Mouse (Mus musculus): ENCODE data around the gene Dbi. TPM values are rescaled to one million over a fixed set of nuclear protein-coding genes. Genes with fewer than 3 reads are reported as not detected.
A peak's percentile ranks its signal among the peaks of the same experiment; 100 is the strongest.

Gene Dbi
- 764 and 766 TPM in 2 replicates for polyA plus RNA-seq (2016; fragmentation: Nextera tagmentation; extraction: Ambion mirVana)

- WGBS, result 2% methylated on average over 52 of the region's 52 CpGs
- DNase-seq (ENCODE audit: low spot score), result peak; percentile 98
- Histone ChIP-seq H3K4me3 (peak within 1 kb of the TSS; percentile 63), H3K9me3 (no peaks in the 10 kb centered on the region), H3K36me3 (peaks cover 31% of the 10 kb centered on the region), H3K4me1 (replicated peaks) (peaks cover 32% of the 10 kb centered on the region), H3K27me3 (ENCODE audit: insufficient read depth, poor library complexity, severe bottlenecking) (no peaks in the 10 kb centered on the region), H3K27ac (peak within 1 kb of the TSS; percentile 91)
These were observed at the start of gene Dbi, which contains the start of gene 3110009E18Rik for GRCm38 (mm10) chr1:120120969-120121811. Gene Dbi (minus strand): TSS chr1:120121078. Gene 3110009E18Rik (plus strand): TSS chr1:120121187.

- 84% methylated on average over 7 of the region's 7 CpGs for WGBS
- H3K36me3 ChIP-seq, result no peaks in the 10 kb centered on the region
- H3K4me3 ChIP-seq, result no peak overlapping the region
- H3K9me3 ChIP-seq, result no peaks in the 10 kb centered on the region
- H3K27ac ChIP-seq, result no peak overlapping the region
- no peaks in the 10 kb centered on the region for H3K27me3 ChIP-seq (ENCODE audit: insufficient read depth, poor library complexity, severe bottlenecking)
- H3K4me1 ChIP-seq (replicated peaks), result 0 out of 2 replicates have a peak, but pooled peaks cover 5% of the 10 kb centered on the region
- DNase-seq (ENCODE audit: low spot score), result no peak
These were observed 49.4 kb upstream of the Dbi start for GRCm38 (mm10) chr1:120170307-120170706.

GRCm38 (mm10) chr1:120168674-120169073, 47.8 kb upstream of the Dbi start:
- no peaks in the 10 kb centered on the region for H3K27me3 ChIP-seq (ENCODE audit: insufficient read depth, poor library complexity, severe bottlenecking)
- H3K9me3 ChIP-seq, result no peaks in the 10 kb centered on the region
- H3K27ac ChIP-seq, result no peak overlapping the region
- WGBS, result 91% methylated on average over 7 of the region's 7 CpGs
- 0 out of 2 replicates have a peak, but pooled peaks cover 5% of the 10 kb centered on the region for H3K4me1 ChIP-seq (replicated peaks)
- DNase-seq (ENCODE audit: low spot score), result no peak
- H3K4me3 ChIP-seq, result no peak overlapping the region
- H3K36me3 ChIP-seq, result no peaks in the 10 kb centered on the region

- H3K27me3 ChIP-seq (ENCODE audit: insufficient read depth, poor library complexity, severe bottlenecking), result no peaks in the 10 kb centered on the region
- H3K27ac ChIP-seq, result no peak overlapping the region
- DNase-seq (ENCODE audit: low spot score), result no peak
- 0 out of 2 replicates have a peak, but pooled peaks cover 5% of the 10 kb centered on the region for H3K4me1 ChIP-seq (replicated peaks)
- no peak overlapping the region for H3K4me3 ChIP-seq
- WGBS, result 81% methylated on average over 4 of the region's 4 CpGs
- no peaks in the 10 kb centered on the region for H3K36me3 ChIP-seq
- no peaks in the 10 kb centered on the region for H3K9me3 ChIP-seq
These were observed 47.1 kb upstream of the Dbi start for GRCm38 (mm10) chr1:120168016-120168415.

GRCm38 (mm10) chr1:120162616-120163015, 41.7 kb upstream of the Dbi start:
- no peaks in the 10 kb centered on the region for H3K27me3 ChIP-seq (ENCODE audit: insufficient read depth, poor library complexity, severe bottlenecking)
- no peak for DNase-seq (ENCODE audit: low spot score)
- WGBS, result 72% methylated on average over 1 of the region's 1 CpGs
- no peak overlapping the region for H3K27ac ChIP-seq
- H3K9me3 ChIP-seq, result no peaks in the 10 kb centered on the region
- no peaks in the 10 kb centered on the region for H3K36me3 ChIP-seq
- H3K4me1 ChIP-seq (replicated peaks), result 0 out of 2 replicates have a peak, but pooled peaks cover 4% of the 10 kb centered on the region
- H3K4me3 ChIP-seq, result no peak overlapping the region

- no peak for DNase-seq (ENCODE audit: low spot score)
- H3K4me1 ChIP-seq (replicated peaks), result 0 out of 2 replicates have a peak, but pooled peaks cover 4% of the 10 kb centered on the region
- no peaks in the 10 kb centered on the region for H3K9me3 ChIP-seq
- WGBS, result 92% methylated on average over 5 of the region's 5 CpGs
- no peak overlapping the region for H3K27ac ChIP-seq
- H3K36me3 ChIP-seq, result no peaks in the 10 kb centered on the region
- no peak overlapping the region for H3K4me3 ChIP-seq
- H3K27me3 ChIP-seq (ENCODE audit: insufficient read depth, poor library complexity, severe bottlenecking), result no peaks in the 10 kb centered on the region
These were observed 40.6 kb upstream of the Dbi start for GRCm38 (mm10) chr1:120161502-120161901.

GRCm38 (mm10) chr1:120158474-120159127, 37.7 kb upstream of the Dbi start:
- no peaks in the 10 kb centered on the region for H3K9me3 ChIP-seq
- H3K27me3 ChIP-seq (ENCODE audit: insufficient read depth, poor library complexity, severe bottlenecking), result no peaks in the 10 kb centered on the region
- H3K4me3 ChIP-seq, result no peak overlapping the region
- DNase-seq (ENCODE audit: low spot score), result no peak
- H3K36me3 ChIP-seq, result no peaks in the 10 kb centered on the region
- H3K27ac ChIP-seq, result no peak overlapping the region
- 89% methylated on average over 9 of the region's 9 CpGs for WGBS
- 0 out of 2 replicates have a peak, but pooled peaks cover 4% of the 10 kb centered on the region for H3K4me1 ChIP-seq (replicated peaks)

GRCm38 (mm10) chr1:120155325-120155724, 34.4 kb upstream of the Dbi start:
- DNase-seq (ENCODE audit: low spot score), result peak; percentile 37
- no peaks in the 10 kb centered on the region for H3K36me3 ChIP-seq
- no peak overlapping the region for H3K4me3 ChIP-seq
- 21% methylated on average over 1 of the region's 1 CpGs for WGBS
- no peaks in the 10 kb centered on the region for H3K9me3 ChIP-seq
- 0 out of 2 replicates have a peak, but pooled peaks cover 4% of the 10 kb centered on the region for H3K4me1 ChIP-seq (replicated peaks)
- H3K27me3 ChIP-seq (ENCODE audit: insufficient read depth, poor library complexity, severe bottlenecking), result no peaks in the 10 kb centered on the region
- no peak overlapping the region for H3K27ac ChIP-seq

GRCm38 (mm10) chr1:120154232-120154631, 33.4 kb upstream of the Dbi start:
- Histone ChIP-seq H3K4me3 (no peak overlapping the region), H3K27ac (no peak overlapping the region), H3K4me1 (replicated peaks) (no peaks in the 10 kb centered on the region), H3K9me3 (no peaks in the 10 kb centered on the region), H3K36me3 (no peaks in the 10 kb centered on the region), H3K27me3 (ENCODE audit: insufficient read depth, poor library complexity, severe bottlenecking) (no peaks in the 10 kb centered on the region)
- peak; percentile 31 for DNase-seq (ENCODE audit: low spot score)

GRCm38 (mm10) chr1:120146994-120147393, 26.1 kb upstream of the Dbi start:
- Histone ChIP-seq H3K4me3 (no peak overlapping the region), H3K27me3 (ENCODE audit: insufficient read depth, poor library complexity, severe bottlenecking) (no peaks in the 10 kb centered on the region), H3K9me3 (no peaks in the 10 kb centered on the region), H3K4me1 (replicated peaks) (no peaks in the 10 kb centered on the region), H3K27ac (no peak overlapping the region), H3K36me3 (no peaks in the 10 kb centered on the region)
- DNase-seq (ENCODE audit: low spot score), result no peak

GRCm38 (mm10) chr1:120145527-120146216, 24.8 kb upstream of the Dbi start:
- no peaks in the 10 kb centered on the region for H3K36me3 ChIP-seq
- no peak overlapping the region for H3K27ac ChIP-seq
- H3K27me3 ChIP-seq (ENCODE audit: insufficient read depth, poor library complexity, severe bottlenecking), result no peaks in the 10 kb centered on the region
- 90% methylated on average over 8 of the region's 8 CpGs for WGBS
- no peak overlapping the region for H3K4me3 ChIP-seq
- no peaks in the 10 kb centered on the region for H3K4me1 ChIP-seq (replicated peaks)
- no peak for DNase-seq (ENCODE audit: low spot score)
- no peaks in the 10 kb centered on the region for H3K9me3 ChIP-seq

- H3K4me1 ChIP-seq (replicated peaks), result peaks cover 9% of the 10 kb centered on the region; the same call in 1 of the 2 replicates
- no peaks in the 10 kb centered on the region for H3K27me3 ChIP-seq (ENCODE audit: insufficient read depth, poor library complexity, severe bottlenecking)
- H3K4me3 ChIP-seq, result no peak overlapping the region
- H3K36me3 ChIP-seq, result no peaks in the 10 kb centered on the region
- no peaks in the 10 kb centered on the region for H3K9me3 ChIP-seq
- DNase-seq (ENCODE audit: low spot score), result no peak
- no peak overlapping the region for H3K27ac ChIP-seq
- 89% methylated on average over 5 of the region's 5 CpGs for WGBS
These were observed 21.7 kb upstream of the Dbi start for GRCm38 (mm10) chr1:120142551-120142950.
